Mouse (Mus musculus) heart, embryonic 14.5 days (tissue): Measurements from ENCODE around the gene Nlrp1b. TPM values are rescaled to one million over a fixed set of nuclear protein-coding genes. Genes with fewer than 3 reads are reported as not detected.

Experiments
- ATAC-seq: fragments of 200-750 bp; cut with Nextera tagmentation; 2 replicates; pipeline ENCODE4 v1.8.0; 2017; ENCODE audit warnings: low read depth, moderate TSS enrichment; ENCODE audit not compliant: insufficient number of reproducible peaks, insufficient read depth, low FRiP score
- H3K27ac ChIP-seq, 2 experiments: fragments of 200-500 bp in 1 of 2; fragments of 300-500 bp in 1 of 2; sonication (generic) in 1 of 2; replicated peaks in 1 of 2; 2 replicates each; pipeline ENCODE4 v1.5.1; 2012 to 2014; ENCODE audit warnings: low read depth in 2 of 2, low read length in 2 of 2, control low read depth in 1 of 2, mild to moderate bottlenecking in 1 of 2, mixed read lengths in 1 of 2; ENCODE audit not compliant: control insufficient read depth in 1 of 2, insufficient read depth in 1 of 2
- H3K27me3 ChIP-seq: fragments of 300-500 bp; sonication (generic); 2 replicates; pipeline ENCODE4 v1.6.1; 2014; ENCODE audit warnings: mild to moderate bottlenecking, low read length, control low read depth; ENCODE audit not compliant: control insufficient read depth, insufficient read depth
- H3K36me3 ChIP-seq: fragments of 300-500 bp; sonication (generic); 2 replicates; pipeline ENCODE4 v1.6.1; 2014; ENCODE audit warnings: mild to moderate bottlenecking, control low read depth, low read length, mixed read lengths; ENCODE audit not compliant: control insufficient read depth, insufficient read depth
- H3K4me1 ChIP-seq, 2 experiments: fragments of 200-500 bp in 1 of 2; fragments of 300-500 bp in 1 of 2; sonication (generic) in 1 of 2; 2 replicates each; pipeline ENCODE4 v1.6.1; 2012 to 2014; ENCODE audit warnings: low read length in 2 of 2, control low read depth in 1 of 2, mixed read lengths in 1 of 2; ENCODE audit not compliant: control insufficient read depth in 2 of 2, insufficient read depth in 2 of 2
- H3K4me2 ChIP-seq: fragments of 300-500 bp; sonication (generic); 2 replicates; pipeline ENCODE4 v1.6.1; 2014; ENCODE audit warnings: mild to moderate bottlenecking, low read length
- H3K4me3 ChIP-seq, 2 experiments: fragments of 200-500 bp in 1 of 2; fragments of 300-500 bp in 1 of 2; sonication (generic) in 1 of 2; 2 replicates each; pipeline ENCODE4 v1.5.1; 2012 to 2014; ENCODE audit warnings: low read length in 2 of 2, mild to moderate bottlenecking in 2 of 2, control low read depth in 1 of 2, low read depth in 1 of 2, moderate library complexity in 1 of 2; ENCODE audit not compliant: control insufficient read depth in 1 of 2, insufficient read depth in 1 of 2
- H3K9ac ChIP-seq: fragments of 300-500 bp; sonication (generic); 2 replicates; pipeline ENCODE4 v1.6.1; 2014; ENCODE audit warnings: mild to moderate bottlenecking, low read length
- H3K9me3 ChIP-seq: fragments of 300-500 bp; sonication (generic); 2 replicates; pipeline ENCODE4 v1.6.1; 2016; ENCODE audit warnings: low read length, control low read depth; ENCODE audit not compliant: control insufficient read depth
- WGBS: fragments of 180-500 bp; shearing (Covaris S2); extraction: QIAGEN DNeasy Blood & Tissue Kit; methylation state at CpG from one replicate; pipeline ENCODE4 v1.1.7; 2014; 5-methylcytosine and 5-hydroxymethylcytosine counted together
- polyA plus RNA-seq: library from polyadenylated mRNA; unstranded; fragments of >200 nt; fragmentation: Nextera tagmentation; extraction: Ambion mirVana; gene quantifications from 2 replicates; pipeline ENCODE4 v1.2.1, GENCODE M21; 2014

Gene Nlrp1b
- 0.04 TPM in 1 of 2 replicates, not detected in the other for polyA plus RNA-seq

GRCm38 (mm10) chr11:71230684-71231480, at the start of gene Nlrp1b:
Gene Nlrp1b (minus strand): TSS chr11:71230733.
- no peak within 1 kb of the TSS for H3K4me2 ChIP-seq
- ATAC-seq: no peak
- no peaks in the 10 kb centered on the region for H3K9me3 ChIP-seq
- no peak within 1 kb of the TSS for H3K9ac ChIP-seq
- H3K4me1 ChIP-seq: no peaks in the 10 kb centered on the region
- no peak within 1 kb of the TSS for H3K4me3 ChIP-seq
- no peak within 1 kb of the TSS for H3K27ac ChIP-seq
- no peaks in the 10 kb centered on the region for H3K36me3 ChIP-seq
- WGBS: 46% methylated on average over 2 of the region's 2 CpGs
- H3K27me3 ChIP-seq: no peaks in the 10 kb centered on the region

GRCm38 (mm10) chr11:71261036-71261435, 30.5 kb upstream of the Nlrp1b start:
- H3K9ac ChIP-seq: no peak overlapping the region
- no peak for ATAC-seq

GRCm38 (mm10) chr11:71251333-71251732, 20.8 kb upstream of the Nlrp1b start:
- Histone ChIP-seq H3K36me3 (no peaks in the 10 kb centered on the region), H3K4me3 (no peak overlapping the region), H3K9ac (no peak overlapping the region), H3K4me2 (no peak overlapping the region), H3K27ac (no peak overlapping the region), H3K9me3 (no peaks in the 10 kb centered on the region), H3K27me3 (no peaks in the 10 kb centered on the region), H3K4me1 (no peaks in the 10 kb centered on the region)
- WGBS: 68% methylated on average over 5 of the region's 5 CpGs
- ATAC-seq: no peak

More at GRCm38 (mm10) chr11:71261036-71261435, 30.5 kb upstream of the Nlrp1b start:
- Histone ChIP-seq H3K27me3 (no peaks in the 10 kb centered on the region), H3K4me2 (no peak overlapping the region), H3K36me3 (no peaks in the 10 kb centered on the region), H3K27ac (no peak overlapping the region), H3K9me3 (no peaks in the 10 kb centered on the region), H3K4me1 (no peaks in the 10 kb centered on the region), H3K4me3 (no peak overlapping the region)
- WGBS: 64% methylated on average over 3 of the region's 3 CpGs

- Histone ChIP-seq H3K4me1 (no peaks in the 10 kb centered on the region), H3K36me3 (no peaks in the 10 kb centered on the region), H3K9me3 (no peaks in the 10 kb centered on the region), H3K27ac (no peak overlapping the region), H3K4me3 (no peak overlapping the region), H3K9ac (no peak overlapping the region), H3K27me3 (no peaks in the 10 kb centered on the region), H3K4me2 (no peak overlapping the region)
- no peak for ATAC-seq
- 67% methylated on average over 2 of the region's 2 CpGs for WGBS
Observed at GRCm38 (mm10) chr11:71224614-71225013, 5.9 kb downstream of the Nlrp1b start.

- no peaks in the 10 kb centered on the region for H3K4me1 ChIP-seq
- H3K4me3 ChIP-seq: no peak overlapping the region
- H3K27me3 ChIP-seq: no peaks in the 10 kb centered on the region
- H3K27ac ChIP-seq: no peak overlapping the region
- H3K4me2 ChIP-seq: no peak overlapping the region
- no peaks in the 10 kb centered on the region for H3K36me3 ChIP-seq
- 54% methylated on average over 4 of the region's 4 CpGs for WGBS
- no peak for ATAC-seq
- H3K9me3 ChIP-seq: no peaks in the 10 kb centered on the region
- H3K9ac ChIP-seq: no peak overlapping the region
Observed at GRCm38 (mm10) chr11:71202703-71203102, 27.8 kb downstream of the Nlrp1b start.

- Histone ChIP-seq H3K36me3 (no peaks in the 10 kb centered on the region), H3K27ac (no peak overlapping the region), H3K4me3 (no peak overlapping the region), H3K4me1 (no peaks in the 10 kb centered on the region), H3K9me3 (0 out of 2 replicates have a peak, but pooled peaks cover 3% of the 10 kb centered on the region), H3K9ac (no peak overlapping the region), H3K4me2 (no peak overlapping the region), H3K27me3 (no peaks in the 10 kb centered on the region)
- no peak for ATAC-seq
- 69% methylated on average over 2 of the region's 2 CpGs for WGBS
Observed at GRCm38 (mm10) chr11:71199349-71199748, 31.2 kb downstream of the Nlrp1b start.

GRCm38 (mm10) chr11:71169633-71170032, 60.9 kb downstream of the Nlrp1b start:
- Histone ChIP-seq H3K9me3 (no peaks in the 10 kb centered on the region), H3K4me1 (no peaks in the 10 kb centered on the region), H3K4me2 (no peak overlapping the region), H3K4me3 (no peak overlapping the region), H3K36me3 (no peaks in the 10 kb centered on the region), H3K9ac (no peak overlapping the region), H3K27me3 (no peaks in the 10 kb centered on the region), H3K27ac (no peak overlapping the region)
- WGBS: 61% methylated on average over 1 of the region's 1 CpGs
- ATAC-seq: no peak

- Histone ChIP-seq H3K9me3 (no peaks in the 10 kb centered on the region), H3K27ac (no peak overlapping the region), H3K27me3 (no peaks in the 10 kb centered on the region), H3K4me2 (no peak overlapping the region), H3K36me3 (no peaks in the 10 kb centered on the region), H3K9ac (no peak overlapping the region), H3K4me3 (no peak overlapping the region), H3K4me1 (no peaks in the 10 kb centered on the region)
- ATAC-seq: no peak
- 52% methylated on average over 1 of the region's 1 CpGs for WGBS
Observed at GRCm38 (mm10) chr11:71164139-71164538, 66.4 kb downstream of the Nlrp1b start.
